Mouse (Mus musculus) embryonic fibroblast, embryonic 13.5 days (primary cell): Measurements from ENCODE around the gene Cpxm1.

Source experiments
- CTCF ChIP-seq: IDR thresholded peaks from 2 replicates; pipeline ENCODE4 v1.5.1; 2011; ENCODE audit warnings: mild to moderate bottlenecking, control low read depth, low read length, moderate library complexity, borderline replicate concordance; ENCODE audit not compliant: insufficient read depth
- POLR2A ChIP-seq: IDR thresholded peaks from 2 replicates; pipeline ENCODE4 v1.6.1; 2011; ENCODE audit warnings: low read depth, mild to moderate bottlenecking, control low read depth, low read length, moderate library complexity

DNA sequence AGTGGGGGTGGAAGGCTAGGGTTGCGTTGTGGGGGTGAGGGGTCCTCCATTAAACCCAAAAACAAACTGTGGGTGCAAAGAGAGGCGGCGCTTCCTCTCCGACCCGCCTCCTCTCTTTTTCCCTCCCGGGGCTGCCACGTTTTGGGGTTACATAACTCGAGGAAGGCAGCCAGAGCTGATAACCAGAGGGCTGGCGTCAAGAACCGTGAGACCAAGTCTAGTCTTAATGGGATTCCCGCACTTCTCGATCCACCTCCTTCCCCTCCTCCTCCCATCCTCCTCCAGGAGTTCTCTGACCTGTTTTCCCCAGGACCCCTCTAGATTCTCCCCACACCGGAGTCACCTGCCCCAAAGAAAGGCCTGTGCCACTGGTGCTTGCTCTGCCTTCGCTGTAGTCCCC lies 717 bp upstream of the Cpxm1 start:
- TF ChIP-seq POLR2A: no peak
- TF ChIP-seq CTCF: no peak
